Mouse (Mus musculus): ENCODE data around the gene Tcf3. TPM values are rescaled to one million over a fixed set of nuclear protein-coding genes. Genes with fewer than 3 reads are reported as not detected.

Gene Tcf3
- polyA plus RNA-seq, 1 experiment from 2014 or later: 203 TPM

- Histone ChIP-seq H3K27me3 (peaks cover 12% of the 10 kb centered on the region), H3K27ac (no peak overlapping the region), H3K36me3 (replicated peaks) (0 out of 2 replicates have a peak, but pooled peaks cover under 1% of the 10 kb centered on the region), H3K9ac (no peak overlapping the region), H3K4me2 (no peak overlapping the region), H3K4me3 (replicated peaks) (no peak overlapping the region), H3K9me3 (no peaks in the 10 kb centered on the region), H3K4me1 (peaks cover 14% of the 10 kb centered on the region)
- WGBS: 16% methylated on average over 6 of the region's 6 CpGs
- ATAC-seq (ENCODE audit: low FRiP score): no peak
These were observed 59.4 kb downstream of the Tcf3 start for GRCm38 (mm10) chr10:80374063-80374462.

- Histone ChIP-seq H3K4me2 (no peak overlapping the region), H3K9ac (no peak overlapping the region), H3K27me3 (peaks cover 16% of the 10 kb centered on the region), H3K4me3 (replicated peaks) (no peak overlapping the region), H3K36me3 (replicated peaks) (no peaks in the 10 kb centered on the region), H3K27ac (no peak overlapping the region), H3K4me1 (peaks cover 14% of the 10 kb centered on the region), H3K9me3 (0 out of 2 replicates have a peak, but pooled peaks cover 5% of the 10 kb centered on the region)
- no peak for ATAC-seq (ENCODE audit: low FRiP score)
- whole genome bisulfite sequencing: 81% methylated on average over 6 of the region's 6 CpGs
These were observed 60.7 kb downstream of the Tcf3 start for GRCm38 (mm10) chr10:80372706-80373105.

- no peak for ATAC-seq (ENCODE audit: low FRiP score)
These were observed 61.5 kb downstream of the Tcf3 start for GRCm38 (mm10) chr10:80371983-80372382.

GRCm38 (mm10) chr10:80371411-80371966 is 62.0 kb downstream of the Tcf3 start:
- 3% methylated on average over 11 of the region's 12 CpGs for WGBS
- Histone ChIP-seq H3K27ac (peak overlapping the region; percentile 27; the same call in 1 of the 2 replicates), H3K4me3 (replicated peaks) (peak overlapping the region; percentile 14), H3K9me3 (0 out of 2 replicates have a peak, but pooled peaks cover 5% of the 10 kb centered on the region), H3K4me2 (peak overlapping the region; percentile 32), H3K36me3 (replicated peaks) (no peaks in the 10 kb centered on the region), H3K27me3 (peaks cover 29% of the 10 kb centered on the region), H3K9ac (peak overlapping the region; percentile 40; the same call in 1 of the 2 replicates), H3K4me1 (peaks cover 14% of the 10 kb centered on the region)
- ATAC-seq (ENCODE audit: low FRiP score): peak; percentile 78

More at GRCm38 (mm10) chr10:80371983-80372382, 61.5 kb downstream of the Tcf3 start:
- Histone ChIP-seq H3K4me2 (peak overlapping the region; percentile 32), H3K27ac (peak overlapping the region; percentile 27; the same call in 1 of the 2 replicates), H3K4me3 (replicated peaks) (peak overlapping the region; percentile 14; the same call in 1 of the 2 replicates), H3K27me3 (peaks cover 24% of the 10 kb centered on the region), H3K9ac (peak overlapping the region; percentile 40; the same call in 1 of the 2 replicates), H3K9me3 (0 out of 2 replicates have a peak, but pooled peaks cover 5% of the 10 kb centered on the region), H3K36me3 (replicated peaks) (no peaks in the 10 kb centered on the region), H3K4me1 (peaks cover 14% of the 10 kb centered on the region)
- 53% methylated on average over 9 of the region's 9 CpGs for WGBS

- no peak for ATAC-seq (ENCODE audit: low FRiP score)
- H3K4me2 ChIP-seq: no peak overlapping the region
- WGBS: 84% methylated on average over 21 of the region's 21 CpGs
- no peaks in the 10 kb centered on the region for H3K36me3 ChIP-seq (replicated peaks)
- no peak overlapping the region for H3K4me3 ChIP-seq (replicated peaks)
- no peak overlapping the region for H3K27ac ChIP-seq
- H3K4me1 ChIP-seq: peaks cover 14% of the 10 kb centered on the region
- no peak overlapping the region for H3K9ac ChIP-seq
- 0 out of 2 replicates have a peak, but pooled peaks cover 5% of the 10 kb centered on the region for H3K9me3 ChIP-seq
- peaks cover 30% of the 10 kb centered on the region for H3K27me3 ChIP-seq
These were observed 63.3 kb downstream of the Tcf3 start for GRCm38 (mm10) chr10:80369995-80370747.

GRCm38 (mm10) chr10:80368392-80368791 is 65.1 kb downstream of the Tcf3 start:
- peaks cover 21% of the 10 kb centered on the region for H3K4me1 ChIP-seq
- no peak overlapping the region for H3K27ac ChIP-seq
- H3K9ac ChIP-seq: no peak overlapping the region; the same call in 1 of the 2 replicates
- no peaks in the 10 kb centered on the region for H3K36me3 ChIP-seq (replicated peaks)
- H3K4me3 ChIP-seq (replicated peaks): no peak overlapping the region
- 92% methylated on average over 6 of the region's 6 CpGs for WGBS
- 0 out of 2 replicates have a peak, but pooled peaks cover 5% of the 10 kb centered on the region for H3K9me3 ChIP-seq
- peaks cover 47% of the 10 kb centered on the region for H3K27me3 ChIP-seq
- H3K4me2 ChIP-seq: no peak overlapping the region
- no peak for ATAC-seq (ENCODE audit: low FRiP score)

GRCm38 (mm10) chr10:80367954-80368353 is 65.5 kb downstream of the Tcf3 start:
- peaks cover 49% of the 10 kb centered on the region for H3K27me3 ChIP-seq

GRCm38 (mm10) chr10:80365736-80366135 is 67.7 kb downstream of the Tcf3 start:
- H3K4me1 ChIP-seq: peaks cover 7% of the 10 kb centered on the region

More at GRCm38 (mm10) chr10:80367954-80368353, 65.5 kb downstream of the Tcf3 start:
- Histone ChIP-seq H3K36me3 (replicated peaks) (no peaks in the 10 kb centered on the region), H3K4me1 (peaks cover 21% of the 10 kb centered on the region), H3K27ac (no peak overlapping the region), H3K4me2 (no peak overlapping the region), H3K4me3 (replicated peaks) (no peak overlapping the region), H3K9ac (no peak overlapping the region), H3K9me3 (0 out of 2 replicates have a peak, but pooled peaks cover 5% of the 10 kb centered on the region)
- 64% methylated on average over 5 of the region's 5 CpGs for WGBS
- ATAC-seq (ENCODE audit: low FRiP score): no peak

GRCm38 (mm10) chr10:80363734-80364133 is 69.7 kb downstream of the Tcf3 start:
- Histone ChIP-seq H3K9me3 (0 out of 2 replicates have a peak, but pooled peaks cover 7% of the 10 kb centered on the region), H3K27ac (no peak overlapping the region), H3K4me1 (peaks cover 7% of the 10 kb centered on the region), H3K4me2 (no peak overlapping the region), H3K27me3 (peaks cover 63% of the 10 kb centered on the region), H3K9ac (0 out of 2 replicates have a peak overlapping the region, but pooled peaks have one; percentile 5), H3K4me3 (replicated peaks) (no peak overlapping the region), H3K36me3 (replicated peaks) (no peaks in the 10 kb centered on the region)
- no peak for ATAC-seq (ENCODE audit: low FRiP score)
- WGBS: 44% methylated on average over 6 of the region's 6 CpGs

More at GRCm38 (mm10) chr10:80365736-80366135, 67.7 kb downstream of the Tcf3 start:
- no peak for ATAC-seq (ENCODE audit: low FRiP score)
- Histone ChIP-seq H3K27ac (no peak overlapping the region), H3K27me3 (peaks cover 49% of the 10 kb centered on the region), H3K9ac (no peak overlapping the region), H3K9me3 (0 out of 2 replicates have a peak, but pooled peaks cover 8% of the 10 kb centered on the region), H3K4me2 (no peak overlapping the region), H3K36me3 (replicated peaks) (no peaks in the 10 kb centered on the region), H3K4me3 (replicated peaks) (no peak overlapping the region)
- 70% methylated on average over 6 of the region's 6 CpGs for WGBS

Small RNAs within 50 kb of the gene (microRNA-seq; reads per million reads assigned to microRNA genes)
- gene Gm22721: not detected

Other genes with a start within 250 kb of the Tcf3 start
- gene Mum1, start 207.2 kb downstream of the Tcf3 start, polyA plus RNA-seq (2016; fragmentation: Nextera tagmentation; extraction: Ambion mirVana): 55.5 and 58.4 TPM in 2 replicates
- 201 and 216 TPM in 2 replicates for gene Ndufs7, start 184.5 kb downstream of the Tcf3 start, polyA plus RNA-seq (2016; fragmentation: Nextera tagmentation; extraction: Ambion mirVana)
- 15.9 and 19.0 TPM in 2 replicates for gene Gamt, start 172.6 kb downstream of the Tcf3 start, polyA plus RNA-seq (2016; fragmentation: Nextera tagmentation; extraction: Ambion mirVana)
- 65.1 and 69.7 TPM in 2 replicates for gene Dazap1, start 172.2 kb downstream of the Tcf3 start, polyA plus RNA-seq (2016; fragmentation: Nextera tagmentation; extraction: Ambion mirVana)
- gene Rps15, start 141.2 kb downstream of the Tcf3 start, polyA plus RNA-seq (2016; fragmentation: Nextera tagmentation; extraction: Ambion mirVana): 708 and 760 TPM in 2 replicates
- 144 and 165 TPM in 2 replicates for gene Apc2, start 137.7 kb downstream of the Tcf3 start, polyA plus RNA-seq (2016; fragmentation: Nextera tagmentation; extraction: Ambion mirVana)
- 42.6 and 44.4 TPM in 2 replicates for gene 2310011J03Rik, start 113.1 kb downstream of the Tcf3 start, polyA plus RNA-seq (2016; fragmentation: Nextera tagmentation; extraction: Ambion mirVana)
- 3.7 and 3.8 TPM in 2 replicates for gene Pcsk4, start 104.1 kb downstream of the Tcf3 start, polyA plus RNA-seq (2016; fragmentation: Nextera tagmentation; extraction: Ambion mirVana)
- 4.1 and 4.4 TPM in 2 replicates for gene Reep6, start 103.7 kb downstream of the Tcf3 start, polyA plus RNA-seq (2016; fragmentation: Nextera tagmentation; extraction: Ambion mirVana)
- 0.17 and 0.55 TPM in 2 replicates for gene Adamtsl5, start 85.2 kb downstream of the Tcf3 start, polyA plus RNA-seq (2016; fragmentation: Nextera tagmentation; extraction: Ambion mirVana)
- 0.23 and 0.40 TPM in 2 replicates for gene Plk5, start 77.2 kb downstream of the Tcf3 start, polyA plus RNA-seq (2016; fragmentation: Nextera tagmentation; extraction: Ambion mirVana)
- 17.3 and 21.3 TPM in 2 replicates for gene Mex3d, start 46.0 kb downstream of the Tcf3 start, polyA plus RNA-seq (2016; fragmentation: Nextera tagmentation; extraction: Ambion mirVana)
- gene Mbd3, start 34.1 kb downstream of the Tcf3 start, polyA plus RNA-seq (2016; fragmentation: Nextera tagmentation; extraction: Ambion mirVana): 312 and 327 TPM in 2 replicates
- 371 and 400 TPM in 2 replicates for gene Uqcr11, start 26.8 kb downstream of the Tcf3 start, polyA plus RNA-seq (2016; fragmentation: Nextera tagmentation; extraction: Ambion mirVana)
- 0.68 and 0.83 TPM in 2 replicates for gene Onecut3, start 61.2 kb upstream of the Tcf3 start, polyA plus RNA-seq (2016; fragmentation: Nextera tagmentation; extraction: Ambion mirVana)
- 0.46 and 0.64 TPM in 2 replicates for gene Atp8b3, start 105.5 kb upstream of the Tcf3 start, polyA plus RNA-seq (2016; fragmentation: Nextera tagmentation; extraction: Ambion mirVana)
- gene Rexo1, start 127.9 kb upstream of the Tcf3 start, polyA plus RNA-seq (2016; fragmentation: Nextera tagmentation; extraction: Ambion mirVana): 31.0 and 36.0 TPM in 2 replicates
- 8.7 and 9.5 TPM in 2 replicates for gene Klf16, start 143.7 kb upstream of the Tcf3 start, polyA plus RNA-seq (2016; fragmentation: Nextera tagmentation; extraction: Ambion mirVana)
- 84.2 and 89.6 TPM in 2 replicates for gene Abhd17a, start 156.7 kb upstream of the Tcf3 start, polyA plus RNA-seq (2016; fragmentation: Nextera tagmentation; extraction: Ambion mirVana)
- 63.7 and 67.8 TPM in 2 replicates for gene Scamp4, start 169.2 kb upstream of the Tcf3 start, polyA plus RNA-seq (2016; fragmentation: Nextera tagmentation; extraction: Ambion mirVana)
- gene Adat3, start 169.2 kb upstream of the Tcf3 start, polyA plus RNA-seq (2016; fragmentation: Nextera tagmentation; extraction: Ambion mirVana): 5.3 and 6.0 TPM in 2 replicates
- 5.9 and 6.6 TPM in 2 replicates for gene Gm49322, start 172.4 kb upstream of the Tcf3 start, polyA plus RNA-seq (2016; fragmentation: Nextera tagmentation; extraction: Ambion mirVana)
- 146 and 161 TPM in 2 replicates for gene Csnk1g2, start 189.2 kb upstream of the Tcf3 start, polyA plus RNA-seq (2016; fragmentation: Nextera tagmentation; extraction: Ambion mirVana)
- 84.3 and 85.1 TPM in 2 replicates for gene Btbd2, start 223.4 kb upstream of the Tcf3 start, polyA plus RNA-seq (2016; fragmentation: Nextera tagmentation; extraction: Ambion mirVana)
- 74.4 and 75.4 TPM in 2 replicates for gene Mknk2, start 244.5 kb upstream of the Tcf3 start, polyA plus RNA-seq (2016; fragmentation: Nextera tagmentation; extraction: Ambion mirVana)

All from forebrain, embryonic 12.5 days (tissue).